Comparison of ENCODE assay signal across 8 mouse cellular contexts in the genomic region with DNA sequence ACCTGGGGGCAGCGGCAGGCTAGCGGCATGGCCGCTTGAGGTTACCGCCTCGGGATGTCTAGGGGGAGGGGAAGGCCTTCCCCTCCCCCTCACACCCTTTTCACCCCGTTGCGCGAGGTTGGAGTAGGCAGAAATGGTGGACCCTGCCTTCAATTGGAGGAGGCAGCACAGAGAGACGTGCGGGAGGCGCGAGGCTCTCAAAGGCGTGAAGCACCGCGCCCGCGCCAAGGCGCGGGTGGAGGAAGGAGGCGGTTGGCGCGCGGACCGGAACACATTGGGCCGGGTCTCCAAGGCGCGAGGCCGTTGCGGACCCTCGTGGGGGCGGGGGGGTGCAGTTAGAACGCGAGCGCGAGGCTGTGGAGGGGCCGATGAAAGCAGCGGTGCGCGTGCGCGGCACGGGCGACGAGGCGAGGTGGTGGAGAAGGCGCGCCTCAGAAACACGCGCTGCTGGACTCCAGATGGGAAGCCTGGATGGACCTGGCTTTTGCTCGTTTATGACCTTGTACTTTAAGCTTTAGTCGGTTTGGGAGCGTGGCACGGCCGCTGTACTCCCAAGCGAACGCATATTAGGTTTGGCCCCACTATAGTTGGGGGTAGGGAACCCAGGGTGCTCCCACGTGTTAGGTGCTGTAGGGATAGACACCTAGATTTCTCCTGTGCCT. TPM values are rescaled to one million over a fixed set of nuclear protein-coding genes. Genes with fewer than 3 reads are reported as not detected.
DNase-seq lines count a peak whose midpoint lies in the region; ATAC-seq and TF ChIP-seq lines count a peak whose summit lies in the region.

No protein-coding gene starts in this region.

- DNase-seq in CD4-positive, CD25-positive, alpha-beta regulatory T cell, adult 2 months (ENCODE audit: low read depth, low spot score): peak; percentile 73
- DNase-seq in kidney, postnatal 0 days (ENCODE audit: low spot score): peak; percentile 59

- peak overlapping the region; percentile 83 for H3K27ac ChIP-seq in bone marrow macrophage, adult 2 months (ENCODE audit: insufficient read depth, low read depth, low read length)
- peak overlapping the region; percentile 97 for H3K27ac ChIP-seq in embryonic facial prominence, embryonic 15.5 days (replicated peaks)
- H3K27ac ChIP-seq in heart, embryonic 11.5 days (ENCODE audit: low read depth, low read length): peak overlapping the region; percentile 95
- peak overlapping the region; percentile 96 for H3K27ac ChIP-seq in kidney, postnatal 0 days
- peak overlapping the region; percentile 94 for H3K27ac ChIP-seq in liver, embryonic 12.5 days
- peak overlapping the region; percentile 97 for H3K27ac ChIP-seq in stomach, embryonic 16.5 days (ENCODE audit: low read length)

- peak overlapping the region; percentile 99 for H3K9ac ChIP-seq in embryonic facial prominence, embryonic 15.5 days
- H3K9ac ChIP-seq in heart, embryonic 11.5 days (ENCODE audit: low read depth, low read length): peak overlapping the region; percentile 98
- peak overlapping the region; percentile 89 for H3K9ac ChIP-seq in kidney, postnatal 0 days (ENCODE audit: low read depth, low read length)
- peak overlapping the region; percentile 98 for H3K9ac ChIP-seq in liver, embryonic 12.5 days
- H3K9ac ChIP-seq in stomach, embryonic 16.5 days (ENCODE audit: low read length): peak overlapping the region; percentile 99

- peaks cover 55% of the 10 kb centered on the region for H3K79me2 ChIP-seq in myocyte (ENCODE audit: control insufficient read depth, insufficient read depth)

- peak; percentile 40 for ATAC-seq in embryonic facial prominence, embryonic 15.5 days (ENCODE audit: insufficient number of reproducible peaks, low FRiP score, low TSS enrichment, low read depth)
- peak; percentile 49 for ATAC-seq in heart, embryonic 11.5 days (replicated peaks; ENCODE audit: insufficient number of reproducible peaks, low FRiP score, low TSS enrichment)
- peak; percentile 18 for ATAC-seq in kidney, postnatal 0 days (replicated peaks; ENCODE audit: low FRiP score, low read depth)
- ATAC-seq in liver, embryonic 12.5 days: peak; percentile 25
- peak; percentile 22 for ATAC-seq in stomach, embryonic 16.5 days (ENCODE audit: insufficient read depth, low FRiP score)

- under 1% methylated on average over 53 of the region's 57 CpGs for WGBS in embryonic facial prominence, embryonic 15.5 days
- WGBS in heart, embryonic 11.5 days (ENCODE audit: insufficient replicate concordance): under 1% methylated on average over 56 of the region's 57 CpGs
- WGBS in kidney, postnatal 0 days: 0% methylated on average over 56 of the region's 57 CpGs
- WGBS in liver, embryonic 12.5 days (ENCODE audit: insufficient replicate concordance): under 1% methylated on average over 57 of the region's 57 CpGs
- WGBS in stomach, embryonic 16.5 days: under 1% methylated on average over 56 of the region's 57 CpGs

- no peaks in the 10 kb centered on the region for H3K27me3 ChIP-seq in embryonic facial prominence, embryonic 15.5 days
- H3K27me3 ChIP-seq in heart, embryonic 11.5 days (ENCODE audit: control insufficient read depth, insufficient read depth, low read length): no peaks in the 10 kb centered on the region
- no peaks in the 10 kb centered on the region for H3K27me3 ChIP-seq in kidney, postnatal 0 days (ENCODE audit: insufficient read depth, low read length)
- H3K27me3 ChIP-seq in liver, embryonic 12.5 days (replicated peaks): 0 out of 2 replicates have a peak, but pooled peaks cover 1% of the 10 kb centered on the region
- no peaks in the 10 kb centered on the region for H3K27me3 ChIP-seq in myocyte (ENCODE audit: control insufficient read depth, insufficient read depth, insufficient read length)
- no peaks in the 10 kb centered on the region for H3K27me3 ChIP-seq in stomach, embryonic 16.5 days (ENCODE audit: control insufficient read depth, insufficient read depth, low read length)

- no peaks in the 10 kb centered on the region for H3K36me3 ChIP-seq in embryonic facial prominence, embryonic 15.5 days
- no peaks in the 10 kb centered on the region for H3K36me3 ChIP-seq in heart, embryonic 11.5 days (ENCODE audit: control insufficient read depth, insufficient read depth, low read length)
- H3K36me3 ChIP-seq in kidney, postnatal 0 days (ENCODE audit: insufficient read depth, low read length): no peaks in the 10 kb centered on the region
- peaks cover 18% of the 10 kb centered on the region for H3K36me3 ChIP-seq in liver, embryonic 12.5 days
- H3K36me3 ChIP-seq in myocyte (ENCODE audit: control insufficient read depth, insufficient read depth): no peaks in the 10 kb centered on the region
- no peaks in the 10 kb centered on the region for H3K36me3 ChIP-seq in stomach, embryonic 16.5 days (ENCODE audit: control insufficient read depth, insufficient read depth, low read length)

- H3K4me3 ChIP-seq in bone marrow macrophage, adult 2 months (ENCODE audit: insufficient read depth, low read length): peak overlapping the region; percentile 91
- peak overlapping the region; percentile 96 for H3K4me3 ChIP-seq in embryonic facial prominence, embryonic 15.5 days (replicated peaks)
- peak overlapping the region; percentile 88 for H3K4me3 ChIP-seq in heart, embryonic 11.5 days (ENCODE audit: low read depth, low read length)
- peak overlapping the region; percentile 81 for H3K4me3 ChIP-seq in kidney, postnatal 0 days (replicated peaks; ENCODE audit: low read depth, low read length)
- H3K4me3 ChIP-seq in liver, embryonic 12.5 days: peak overlapping the region; percentile 96
- peak overlapping the region; percentile 88 for H3K4me3 ChIP-seq in myocyte
- H3K4me3 ChIP-seq in stomach, embryonic 16.5 days (replicated peaks; ENCODE audit: low read length): peak overlapping the region; percentile 99

- H3K9me3 ChIP-seq in embryonic facial prominence, embryonic 15.5 days (replicated peaks): no peaks in the 10 kb centered on the region
- H3K9me3 ChIP-seq in heart, embryonic 11.5 days (replicated peaks; ENCODE audit: control insufficient read depth, low read length): no peaks in the 10 kb centered on the region
- H3K9me3 ChIP-seq in kidney, postnatal 0 days (replicated peaks; ENCODE audit: low read length): no peaks in the 10 kb centered on the region
- no peaks in the 10 kb centered on the region for H3K9me3 ChIP-seq in liver, embryonic 12.5 days (replicated peaks)
- no peaks in the 10 kb centered on the region for H3K9me3 ChIP-seq in stomach, embryonic 16.5 days (replicated peaks; ENCODE audit: control insufficient read depth, low read length)

- no peak for TF ChIP-seq CTCF in bone marrow macrophage, adult 2 months (IDR thresholded peaks at IDR 0.05; ENCODE audit: low read depth, low read length)
- no peak for TF ChIP-seq CTCF in kidney, postnatal 0 days (IDR thresholded peaks at IDR 0.05; ENCODE audit: low read depth)

- peak overlapping the region; percentile 58 for H3K4me2 ChIP-seq in embryonic facial prominence, embryonic 15.5 days (replicated peaks)
- H3K4me2 ChIP-seq in heart, embryonic 11.5 days: peak overlapping the region; percentile 86
- H3K4me2 ChIP-seq in kidney, postnatal 0 days (ENCODE audit: low read length): peak overlapping the region; percentile 66
- peak overlapping the region; percentile 92 for H3K4me2 ChIP-seq in liver, embryonic 12.5 days
- H3K4me2 ChIP-seq in myocyte (ENCODE audit: low read depth): peak overlapping the region; percentile 95
- H3K4me2 ChIP-seq in stomach, embryonic 16.5 days (ENCODE audit: low read depth, low read length): peak overlapping the region; percentile 94

- H3ac ChIP-seq in myocyte (ENCODE audit: control insufficient read depth, insufficient read length): peak overlapping the region; percentile 96

- H3K4me1 ChIP-seq in bone marrow macrophage, adult 2 months (ENCODE audit: control insufficient read depth, insufficient read depth, low read length): peaks cover 28% of the 10 kb centered on the region
- H3K4me1 ChIP-seq in embryonic facial prominence, embryonic 15.5 days: peaks cover 17% of the 10 kb centered on the region
- peaks cover 6% of the 10 kb centered on the region; the same call in 1 of the 2 replicates for H3K4me1 ChIP-seq in heart, embryonic 11.5 days (ENCODE audit: control insufficient read depth, insufficient read depth, low read length)
- peaks cover 12% of the 10 kb centered on the region for H3K4me1 ChIP-seq in kidney, postnatal 0 days (replicated peaks; ENCODE audit: insufficient read depth, low read length)
- H3K4me1 ChIP-seq in liver, embryonic 12.5 days: peaks cover 72% of the 10 kb centered on the region
- H3K4me1 ChIP-seq in stomach, embryonic 16.5 days (ENCODE audit: control insufficient read depth, insufficient read depth, low read length): peaks cover 13% of the 10 kb centered on the region

- TF ChIP-seq POLR2A in bone marrow macrophage, adult 2 months (IDR thresholded peaks at IDR 0.05; ENCODE audit: borderline replicate concordance, low read depth, low read length): no peak
- peak; percentile 52 for TF ChIP-seq POLR2A in myocyte (IDR thresholded peaks at IDR 0.05; ENCODE audit: insufficient read length, low read depth)

RNA-seq across cellular contexts. Expression of gene Eif4b, which starts 0.6 kb away (rescaled TPM):
- 188 and 222 TPM in 2 replicates for polyA plus RNA-seq in bone marrow macrophage, adult 2 months (2012; ENCODE audit: insufficient read depth, insufficient read length, missing spikeins)
- polyA plus RNA-seq in embryonic facial prominence, embryonic 15.5 days (2015; fragmentation: Nextera tagmentation; extraction: Ambion mirVana): 107 and 113 TPM in 2 replicates
- 71.6 and 83.5 TPM in 2 replicates for polyA plus RNA-seq in heart, embryonic 11.5 days (2014; fragmentation: Nextera tagmentation; extraction: Ambion mirVana)
- polyA plus RNA-seq in kidney, postnatal 0 days (2015; fragmentation: Nextera tagmentation; extraction: Ambion mirVana): 96.1 and 102 TPM in 2 replicates
- polyA plus RNA-seq in liver, embryonic 12.5 days (2016; fragmentation: Nextera tagmentation; extraction: Ambion mirVana): 91.7 and 91.8 TPM in 2 replicates
- 266 TPM for polyA plus RNA-seq in myocyte (2012; fragmentation: generic; extraction: Trizol)
- 108 and 122 TPM in 2 replicates for polyA plus RNA-seq in stomach, embryonic 16.5 days (2015; fragmentation: Nextera tagmentation; extraction: Ambion mirVana)

RNA-seq across cellular contexts. Expression of gene Tns2, which starts 26.0 kb away (rescaled TPM):
- polyA plus RNA-seq in bone marrow macrophage, adult 2 months (2012; ENCODE audit: insufficient read depth, insufficient read length, missing spikeins): 1.4 and 2.1 TPM in 2 replicates
- 45.5 and 57.2 TPM in 2 replicates for polyA plus RNA-seq in embryonic facial prominence, embryonic 15.5 days (2015; fragmentation: Nextera tagmentation; extraction: Ambion mirVana)
- 25.0 and 25.4 TPM in 2 replicates for polyA plus RNA-seq in heart, embryonic 11.5 days (2014; fragmentation: Nextera tagmentation; extraction: Ambion mirVana)
- polyA plus RNA-seq in kidney, postnatal 0 days (2015; fragmentation: Nextera tagmentation; extraction: Ambion mirVana): 34.4 and 35.8 TPM in 2 replicates
- polyA plus RNA-seq in liver, embryonic 12.5 days (2016; fragmentation: Nextera tagmentation; extraction: Ambion mirVana): 6.4 and 9.2 TPM in 2 replicates
- polyA plus RNA-seq in myocyte (2012; fragmentation: generic; extraction: Trizol): 128 TPM
- 41.2 and 43.0 TPM in 2 replicates for polyA plus RNA-seq in stomach, embryonic 16.5 days (2015; fragmentation: Nextera tagmentation; extraction: Ambion mirVana)

RNA-seq across cellular contexts. Expression of gene Krt18, which starts 46.2 kb away (rescaled TPM):
- polyA plus RNA-seq in bone marrow macrophage, adult 2 months (2012; ENCODE audit: insufficient read depth, insufficient read length, missing spikeins): not detected in 2 replicates
- polyA plus RNA-seq in embryonic facial prominence, embryonic 15.5 days (2015; fragmentation: Nextera tagmentation; extraction: Ambion mirVana): 87.8 and 119 TPM in 2 replicates
- polyA plus RNA-seq in heart, embryonic 11.5 days (2014; fragmentation: Nextera tagmentation; extraction: Ambion mirVana): 39.3 and 41.9 TPM in 2 replicates
- 252 and 256 TPM in 2 replicates for polyA plus RNA-seq in kidney, postnatal 0 days (2015; fragmentation: Nextera tagmentation; extraction: Ambion mirVana)
- 72.7 and 77.6 TPM in 2 replicates for polyA plus RNA-seq in liver, embryonic 12.5 days (2016; fragmentation: Nextera tagmentation; extraction: Ambion mirVana)
- not detected for polyA plus RNA-seq in myocyte (2012; fragmentation: generic; extraction: Trizol)
- polyA plus RNA-seq in stomach, embryonic 16.5 days (2015; fragmentation: Nextera tagmentation; extraction: Ambion mirVana): 550 and 609 TPM in 2 replicates

Comparison
In these comparisons a context has a peak if more than half of its experiments do, and no peak if none do; other contexts are left out.
1. Peak in every context shown above with its lines: DNase-seq, ATAC-seq, H3K4me3 ChIP-seq and H3K27ac ChIP-seq.
2. RNA of gene Krt18, which starts 46.2 kb away (polyA plus RNA-seq): 550 to 609 TPM in stomach, embryonic 16.5 days, 252 to 256 TPM in kidney, postnatal 0 days, 87.8 to 119 TPM in embryonic facial prominence, embryonic 15.5 days, 72.7 to 77.6 TPM in liver, embryonic 12.5 days and 39.3 to 41.9 TPM in heart, embryonic 11.5 days; not detected in bone marrow macrophage, adult 2 months and not detected in myocyte (single experiment); every median in the first group is over 10 times any median in the second.